Mouse (Mus musculus): ENCODE measurements at regions not wholly inside any gene's neighbourhood (a gene's known extent, or its start where the extent isn't known, plus 50 kb on each side); places are given as distances from the start of the nearest gene placed in this dataset.
"Not testable (repeated sequence)": the region's sequence is repeated elsewhere in the genome, so short reads cannot be mapped to it uniquely, and the experiment has no call there.

DNA sequence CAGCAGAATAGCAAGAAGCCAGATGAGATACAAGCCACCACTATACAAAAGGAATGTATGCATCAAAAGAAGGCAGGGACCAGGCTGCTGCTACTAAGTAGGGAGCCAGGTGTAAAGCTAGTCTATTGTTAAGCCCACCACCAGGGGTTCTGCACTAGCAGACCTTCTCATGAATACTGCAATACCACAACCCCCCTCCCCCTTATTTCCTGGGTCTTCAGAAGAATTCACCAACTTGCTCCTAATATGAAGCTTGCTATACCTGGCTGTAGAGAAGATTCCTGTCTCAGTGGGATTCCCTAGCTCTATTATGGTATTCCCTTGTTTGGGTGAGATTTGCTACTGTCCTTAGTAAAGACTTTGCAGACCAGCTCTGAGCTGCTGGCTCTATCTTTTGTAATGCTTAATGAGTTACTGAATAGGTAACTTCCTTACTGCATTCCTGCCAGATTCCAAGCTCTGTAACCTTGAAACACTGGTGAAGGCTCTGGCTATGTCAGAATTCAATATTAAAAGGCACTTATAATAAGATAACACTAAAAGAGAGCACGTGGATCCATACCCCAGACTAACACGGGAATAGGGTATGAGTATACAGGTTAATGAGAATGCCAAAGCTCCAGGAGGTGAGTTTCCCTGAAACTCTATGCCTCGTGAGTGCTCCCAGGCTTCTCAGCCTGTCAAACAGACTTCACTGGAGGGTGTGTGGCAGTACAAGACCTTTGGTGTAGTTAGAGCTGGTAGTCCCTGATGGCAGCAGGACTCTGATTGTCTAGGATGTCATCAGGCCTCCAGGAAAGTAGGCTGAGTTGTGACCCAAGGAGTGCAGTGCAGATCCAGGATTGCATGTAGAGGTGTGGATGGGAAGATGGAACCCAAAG is 455.5 kb downstream of the Plxdc2 start:
- DNase-seq (ENCODE audit: low read depth, low spot score): not testable (repeated sequence)

DNA sequence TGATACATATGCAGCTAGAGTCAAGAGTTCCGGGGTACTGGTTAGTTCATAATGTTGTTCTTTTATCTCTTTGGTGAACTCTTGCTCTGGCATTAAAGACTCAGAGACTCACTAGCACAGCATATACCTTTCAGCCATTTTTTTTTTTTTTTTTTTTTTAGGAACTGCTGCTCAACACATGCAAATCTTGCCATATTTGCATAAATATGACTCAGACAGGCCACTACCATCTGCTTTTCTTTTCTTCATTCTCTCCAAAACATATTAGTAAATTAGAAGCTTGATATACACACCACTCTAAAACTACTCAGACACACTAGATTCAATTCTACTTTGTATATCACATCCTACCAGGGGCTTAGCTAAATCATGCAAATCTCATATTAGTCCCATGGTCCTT is 464.3 kb downstream of the Plxdc2 start:
- no peak for DNase-seq (ENCODE audit: low read depth, low spot score)

DNA sequence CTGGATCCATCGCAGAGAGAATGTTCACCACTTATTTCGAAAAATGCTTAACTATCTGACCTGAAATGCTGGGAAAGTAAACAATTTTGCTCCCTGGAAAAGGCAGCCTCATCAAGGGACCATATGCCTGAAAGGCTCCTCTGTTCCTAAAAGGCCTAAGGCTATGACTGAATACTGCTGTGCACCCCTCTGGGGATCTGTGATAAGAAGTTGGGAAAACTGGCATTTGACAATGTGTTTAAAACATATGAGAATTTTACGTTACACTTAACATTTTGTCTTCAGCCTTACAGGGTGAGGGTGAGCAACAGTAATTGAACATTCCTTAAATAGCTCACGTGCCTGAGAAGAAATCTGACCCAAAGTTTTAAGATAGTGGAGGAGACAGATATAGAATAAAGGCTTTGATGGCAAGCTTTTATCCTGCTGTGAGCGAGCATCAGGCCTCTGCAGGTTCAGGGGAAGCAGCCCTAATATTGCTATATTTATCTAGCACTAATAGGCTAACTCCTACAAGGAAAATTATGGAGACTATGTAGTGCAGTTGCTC is 468.7 kb downstream of the Plxdc2 start:
- DNase-seq (ENCODE audit: low read depth, low spot score): no peak

DNA sequence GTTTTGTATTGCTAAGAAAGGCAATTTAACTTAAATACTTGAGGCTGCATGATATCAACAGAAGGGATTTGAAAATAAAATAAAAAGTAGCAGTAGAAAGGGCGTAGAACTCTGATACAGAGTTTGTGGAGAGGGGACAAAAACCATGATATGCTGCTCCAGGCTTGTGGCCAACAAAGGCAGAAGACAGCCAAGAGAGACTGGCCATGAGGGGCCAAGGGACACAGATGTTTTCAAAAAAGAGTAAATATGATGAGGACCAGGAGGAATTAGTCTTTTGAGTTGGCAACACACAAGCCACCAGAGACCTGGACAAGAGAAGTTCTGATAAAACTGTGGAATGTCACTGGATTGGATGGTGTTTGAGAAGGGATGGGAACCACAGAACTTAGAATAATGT is 471.2 kb downstream of the Plxdc2 start:
- no peak for DNase-seq (ENCODE audit: low read depth, low spot score)

GRCm38 (mm10) chr2:16835960-16836359 is 479.9 kb downstream of the Plxdc2 start:
- no peak for DNase-seq (ENCODE audit: low read depth, low spot score)

- DNase-seq (ENCODE audit: low read depth, low spot score): no peak
Measured at GRCm38 (mm10) chr2:16838718-16839117, 482.6 kb downstream of the Plxdc2 start.

DNA sequence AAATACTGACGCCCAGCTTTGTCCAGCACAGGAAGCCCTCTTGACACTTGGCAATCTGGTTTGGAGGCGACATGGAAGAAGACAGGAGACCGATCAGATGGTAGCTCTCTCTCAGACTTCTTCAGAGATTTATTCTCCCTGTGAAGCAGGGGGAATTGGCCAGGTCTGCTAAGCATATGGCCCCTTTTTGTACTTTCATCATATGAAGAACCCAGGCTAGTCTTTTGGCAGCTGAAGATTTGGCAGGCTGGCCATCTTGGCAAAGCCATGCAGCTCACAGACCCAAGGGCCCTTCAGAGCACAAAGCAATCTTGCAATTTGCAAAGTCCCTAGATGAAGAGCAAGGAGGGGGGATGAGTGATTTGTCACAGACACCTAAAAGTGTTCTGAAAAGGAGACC is 493.8 kb downstream of the Plxdc2 start:
- no peak for DNase-seq (ENCODE audit: low read depth, low spot score)

- DNase-seq (ENCODE audit: low read depth, low spot score): no peak
Measured at GRCm38 (mm10) chr2:16860056-16860455, 504.0 kb downstream of the Plxdc2 start.

DNA sequence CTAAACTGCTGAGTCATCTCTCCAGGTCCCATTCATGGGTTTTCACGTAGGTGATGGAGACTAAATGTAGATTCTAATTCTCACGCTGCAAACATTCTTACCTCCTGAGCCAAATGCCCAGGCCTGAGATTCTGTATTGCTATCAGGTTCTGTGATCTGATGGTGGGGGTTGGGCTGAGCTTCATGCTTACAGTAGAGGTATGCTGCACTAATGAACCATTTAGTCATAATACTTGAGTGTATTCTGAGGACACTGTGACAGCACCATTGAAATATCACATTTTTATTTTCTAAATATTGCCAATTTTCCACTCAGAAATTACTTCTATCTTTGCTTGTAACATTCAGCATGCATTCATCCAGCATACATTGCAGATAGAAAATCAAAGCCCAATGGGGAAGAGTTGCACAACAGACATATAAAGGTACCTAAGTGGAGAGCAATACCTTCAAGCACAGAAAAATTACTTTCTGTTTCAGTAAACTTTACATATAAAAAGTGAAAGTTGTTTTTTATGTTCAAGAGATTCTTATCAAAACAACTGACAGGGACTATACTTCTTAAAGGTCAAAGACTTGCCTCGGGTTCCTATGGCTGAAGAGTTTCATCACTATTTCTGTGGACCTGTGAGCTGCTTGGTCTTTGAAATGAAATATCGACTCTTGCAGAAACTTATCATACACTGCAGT is 510.2 kb downstream of the Plxdc2 start:
- no peak for DNase-seq (ENCODE audit: low read depth, low spot score)

- DNase-seq (ENCODE audit: low read depth, low spot score): not testable (repeated sequence)
Measured at GRCm38 (mm10) chr2:16892381-16892780, 536.3 kb downstream of the Plxdc2 start.

DNA sequence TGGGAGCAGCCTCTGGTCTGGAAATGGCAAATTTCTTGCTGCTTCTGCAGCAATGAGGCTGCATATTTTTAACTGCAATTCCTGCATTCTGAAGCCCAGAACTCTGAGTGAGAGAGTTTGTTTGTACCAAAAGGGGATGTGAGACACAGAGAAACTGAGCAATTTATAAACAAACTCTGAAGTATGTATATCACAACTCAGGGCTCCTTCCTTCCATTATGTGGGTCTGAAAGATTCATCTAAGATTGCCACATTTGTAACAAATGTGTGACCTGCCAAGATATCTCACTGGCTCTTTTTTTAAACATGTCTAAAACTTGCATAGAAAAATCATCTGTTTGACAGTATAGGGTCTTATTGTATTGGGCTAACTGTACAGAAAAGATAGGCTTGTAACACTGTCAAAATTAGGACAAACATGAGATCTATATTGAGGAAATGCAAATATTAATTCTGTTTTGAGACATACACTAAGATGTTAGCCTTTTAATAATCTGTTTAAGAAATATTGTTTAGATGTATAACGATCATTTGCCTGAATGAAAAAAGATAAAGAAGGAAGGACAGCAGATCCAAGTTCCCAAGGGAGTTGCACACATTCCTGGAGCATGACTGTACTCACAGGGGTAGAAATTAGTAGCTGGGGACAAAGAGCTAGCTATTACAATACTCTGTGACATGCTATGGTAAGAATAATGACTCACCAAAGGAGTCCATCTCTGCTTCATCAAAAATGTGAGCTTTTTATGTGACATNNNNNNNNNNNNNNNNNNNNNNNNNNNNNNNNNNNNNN is 553.3 kb downstream of the Plxdc2 start:
- no peak for DNase-seq (ENCODE audit: low read depth, low spot score)

- DNase-seq (ENCODE audit: low read depth, low spot score): peak; percentile 46
Measured at GRCm38 (mm10) chr2:16914633-16915032, 558.5 kb downstream of the Plxdc2 start.

DNA sequence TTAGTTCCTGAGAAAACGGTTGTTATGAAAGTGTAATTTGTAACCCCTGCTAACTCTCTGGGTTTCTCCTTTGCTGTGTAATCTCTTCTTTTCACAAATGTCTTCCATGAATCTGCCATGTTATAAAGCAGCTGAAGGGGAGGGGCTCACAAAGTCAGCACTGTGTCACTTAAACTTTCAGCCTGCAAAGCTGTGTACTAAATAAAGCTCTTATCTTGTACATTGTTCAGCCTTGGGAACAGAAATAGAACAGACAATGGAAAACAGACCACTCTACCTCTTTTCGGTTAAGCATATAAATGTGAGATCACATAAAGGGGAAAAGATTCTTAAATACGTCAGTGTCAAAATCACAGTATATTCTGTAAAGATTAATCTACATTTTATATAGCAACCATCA is 573.9 kb downstream of the Plxdc2 start:
- no peak for DNase-seq (ENCODE audit: low read depth, low spot score)

- DNase-seq (ENCODE audit: low read depth, low spot score): no peak
Measured at GRCm38 (mm10) chr2:16959432-16959831, 603.3 kb downstream of the Plxdc2 start.

DNA sequence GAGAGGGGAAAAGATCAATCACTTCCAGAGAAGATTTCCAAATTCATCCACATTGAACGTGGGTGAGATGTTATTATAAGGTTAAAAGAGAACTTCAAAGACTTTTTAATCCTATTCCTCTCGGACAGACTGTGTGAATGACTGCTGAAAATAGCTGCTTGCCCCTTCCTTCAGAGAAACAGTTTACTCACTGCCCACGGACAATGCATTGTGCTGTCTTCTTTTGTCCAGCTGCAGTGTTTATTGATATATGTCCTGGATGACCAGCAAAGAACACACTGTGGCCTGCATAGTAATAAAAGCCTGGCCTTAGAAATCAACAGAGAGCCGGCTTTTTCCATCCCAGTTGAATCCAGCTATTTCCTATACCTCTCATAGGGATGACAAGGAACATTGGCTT is 621.3 kb downstream of the Plxdc2 start:
- no peak for DNase-seq (ENCODE audit: low read depth, low spot score)

DNA sequence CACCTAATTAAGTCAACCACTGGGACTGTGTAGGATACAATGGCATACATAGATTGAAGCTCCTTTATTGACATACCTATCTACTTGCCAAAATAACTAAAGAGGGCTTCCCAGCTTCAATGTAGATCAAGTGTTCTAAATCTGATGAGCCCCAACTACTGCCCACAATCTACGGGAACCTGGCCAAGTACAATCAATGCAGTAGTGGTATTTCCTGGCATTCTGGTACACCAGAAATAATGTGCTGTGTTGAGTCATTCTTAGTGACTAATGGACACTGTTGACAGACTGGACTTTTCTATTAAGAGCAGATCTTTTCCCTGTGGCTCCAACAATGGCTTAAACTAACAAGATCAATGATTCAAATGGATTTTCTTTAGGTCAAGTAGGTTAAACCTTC is 626.7 kb downstream of the Plxdc2 start:
- no peak for DNase-seq (ENCODE audit: low read depth, low spot score)

DNA sequence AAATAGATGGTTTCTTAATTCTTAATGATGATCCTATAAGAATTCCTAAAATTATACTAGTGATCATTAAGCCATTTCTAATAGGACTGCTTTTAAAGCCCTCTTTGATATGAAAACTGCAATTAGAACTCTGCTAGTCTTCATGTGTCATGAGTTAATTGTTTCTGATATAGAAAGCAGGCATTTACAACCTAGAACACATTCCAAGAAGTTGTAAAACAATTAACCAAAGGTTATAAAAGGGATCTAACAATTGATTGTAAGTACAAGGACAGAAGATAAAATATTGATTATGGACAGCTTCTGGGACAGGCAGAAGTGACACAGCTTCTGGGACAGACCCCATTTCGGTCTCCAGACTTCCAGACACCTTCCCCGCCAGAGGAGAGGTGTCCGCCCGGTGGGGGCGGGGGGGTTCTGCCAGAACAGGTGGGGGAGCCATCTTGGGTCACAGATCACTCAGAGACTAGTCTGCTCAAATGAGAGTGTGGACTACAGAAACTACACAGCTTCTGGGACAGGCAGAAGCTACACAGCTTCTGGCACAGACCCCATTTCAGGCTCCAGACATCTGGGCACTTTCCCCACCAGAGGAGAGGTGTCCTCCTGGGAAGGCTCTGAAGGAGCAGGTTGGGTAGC is 627.6 kb downstream of the Plxdc2 start:
- no peak for DNase-seq (ENCODE audit: low read depth, low spot score)
